Mouse (Mus musculus): Measurements from ENCODE around the gene Ypel2. TPM values are rescaled to one million over a fixed set of nuclear protein-coding genes. Genes with fewer than 3 reads are reported as not detected.

Ypel2 gene
- polyA plus RNA-seq, 1 experiment = 5.1 TPM

DNA sequence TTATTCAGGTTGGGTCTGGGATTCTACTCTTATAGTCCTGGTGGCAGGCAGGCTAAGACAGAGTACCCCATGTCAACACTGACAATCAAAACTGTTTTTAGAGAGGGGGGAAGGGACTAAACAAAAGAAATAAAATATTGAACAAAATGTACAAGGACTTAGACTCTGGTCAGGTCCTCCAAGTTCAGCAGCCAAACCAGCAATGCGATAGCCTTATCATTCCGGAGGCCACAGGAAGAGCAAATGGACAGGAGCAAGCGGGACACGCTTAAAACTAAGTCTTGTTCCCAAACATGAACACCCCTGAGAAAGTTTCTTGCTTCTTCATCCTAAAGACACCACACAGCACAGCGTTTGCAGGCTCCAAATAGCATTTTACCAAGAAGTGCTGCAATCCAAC, 28.4 kb downstream of the Ypel2 start:
- no peak for DNase-seq (ENCODE audit: low read depth, low spot score)
- WGBS = 99% methylated on average over 5 of the region's 5 CpGs

DNA sequence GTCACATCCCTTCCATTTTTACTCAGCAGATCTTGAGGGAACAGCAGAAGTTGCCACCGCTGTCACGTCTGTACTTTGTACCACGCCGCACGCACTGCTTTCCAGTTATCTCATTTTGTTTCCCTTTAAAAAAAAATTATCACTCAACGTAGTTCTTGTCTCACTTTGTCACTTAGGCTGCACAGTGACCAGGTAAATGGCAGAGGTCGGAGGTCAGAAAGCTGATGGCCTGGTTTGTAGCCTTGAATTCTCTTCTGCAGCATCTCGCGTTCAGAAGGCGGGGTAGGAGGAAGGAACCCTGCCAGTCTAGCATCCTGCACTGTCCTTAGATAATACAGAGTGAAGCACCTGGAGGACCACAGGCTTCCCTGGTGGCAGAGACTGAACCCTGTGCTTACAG, 29.8 kb downstream of the Ypel2 start:
- WGBS = 77% methylated on average over 10 of the region's 10 CpGs
- DNase-seq (ENCODE audit: low read depth, low spot score) = no peak

DNA sequence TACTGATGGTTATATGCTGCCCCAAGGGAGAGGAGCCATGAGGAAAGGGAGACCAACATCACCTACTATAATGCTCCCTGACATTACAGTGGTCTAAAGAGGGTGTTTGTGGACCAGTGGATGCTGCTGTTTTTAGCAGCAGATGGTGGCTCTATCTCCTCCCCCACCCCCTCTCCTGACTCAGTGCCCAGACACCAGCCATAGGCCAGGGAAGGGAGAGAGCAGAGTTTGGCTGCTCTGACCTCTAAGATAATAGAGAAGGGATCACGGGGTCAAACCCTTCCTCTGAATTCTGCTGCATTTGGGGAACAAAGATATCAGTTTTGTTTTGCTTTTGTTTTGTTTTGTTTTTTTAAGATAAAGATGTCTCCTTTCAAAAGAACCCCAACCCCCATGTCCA, 30.5 kb downstream of the Ypel2 start:
- WGBS = 83% methylated on average over 1 of the region's 1 CpGs
- no peak for DNase-seq (ENCODE audit: low read depth, low spot score)

DNA sequence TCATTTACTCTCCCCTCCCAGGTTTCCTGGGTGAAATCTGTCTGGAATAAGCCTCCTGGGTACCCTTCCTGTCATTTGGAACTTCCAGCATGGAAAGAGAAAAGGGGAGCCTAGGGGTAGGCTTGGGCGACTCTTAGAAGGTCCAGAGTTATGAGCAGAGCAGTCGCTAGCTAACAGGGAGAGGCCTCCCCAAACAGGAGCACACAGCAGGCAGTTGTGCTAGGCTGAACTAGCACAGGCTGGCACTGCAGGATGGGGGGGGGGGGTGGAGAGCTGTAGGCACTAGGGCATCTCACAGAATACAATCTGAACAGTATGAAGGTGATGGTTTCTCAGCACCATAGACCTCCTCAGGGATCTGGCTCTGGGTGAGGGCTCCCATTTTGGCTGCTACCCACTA, 31.1 kb downstream of the Ypel2 start:
- WGBS = 25% methylated on average over 2 of the region's 2 CpGs
- no peak for DNase-seq (ENCODE audit: low read depth, low spot score)

DNA sequence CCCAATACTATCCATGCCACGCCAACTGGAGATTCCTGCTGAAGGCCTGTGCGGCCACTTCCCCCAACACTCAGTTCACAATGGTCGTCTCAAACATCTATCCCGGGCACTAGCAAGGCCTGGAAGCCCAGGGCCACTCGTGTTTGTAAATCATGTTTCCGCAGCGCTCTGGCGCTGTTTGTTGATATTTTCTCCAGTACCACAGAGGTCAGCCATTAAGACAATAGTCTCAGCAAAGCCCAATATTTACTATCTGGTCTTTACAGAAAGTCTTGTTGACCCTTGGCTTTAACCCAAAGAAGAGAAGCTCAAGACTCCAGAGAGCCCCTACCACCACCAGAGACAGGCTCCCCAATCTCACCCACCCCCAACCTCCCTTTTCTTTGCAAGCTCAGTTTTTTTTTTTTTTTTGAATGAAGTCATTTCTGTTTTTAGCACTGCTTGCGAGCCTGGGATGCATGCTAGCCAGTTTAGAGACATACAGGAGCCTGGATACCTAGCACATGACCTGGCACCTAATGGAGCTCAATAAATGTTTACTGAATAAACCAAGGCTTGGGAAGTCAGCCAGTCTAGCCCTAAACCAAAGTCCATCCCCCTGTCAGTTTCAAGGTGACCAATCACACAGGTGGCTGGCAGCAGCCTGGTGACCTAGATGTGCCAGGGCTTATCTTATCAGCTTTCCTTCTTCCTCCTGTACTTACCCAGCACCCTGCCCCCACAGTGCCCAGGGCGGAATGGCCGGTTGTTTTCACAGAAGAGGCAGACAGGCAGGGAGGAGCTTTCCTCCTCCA, 31.8 kb downstream of the Ypel2 start:
- peak; percentile 84 for DNase-seq (ENCODE audit: low read depth, low spot score)
- WGBS = 29% methylated on average over 11 of the region's 11 CpGs

DNA sequence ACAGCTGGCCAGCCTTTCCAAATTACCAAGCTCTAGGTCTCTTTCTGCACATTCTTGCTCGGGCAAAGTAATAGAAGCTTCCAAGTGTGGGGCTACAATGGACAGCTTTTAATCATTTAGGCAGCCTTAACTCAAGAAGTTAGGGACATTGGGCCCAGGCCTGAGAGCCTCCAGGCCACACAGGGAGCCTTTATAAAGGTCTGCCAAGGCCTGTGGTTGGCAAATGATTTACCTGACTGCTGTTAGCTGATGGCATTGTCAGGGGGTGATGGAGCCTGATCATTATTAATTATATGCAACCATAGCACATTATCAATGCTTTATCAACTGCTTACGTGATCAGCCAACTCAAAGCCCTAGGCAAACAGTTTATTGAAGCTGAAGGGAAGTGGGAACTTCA, 33.2 kb downstream of the Ypel2 start:
- 62% methylated on average over 2 of the region's 2 CpGs for WGBS
- DNase-seq (ENCODE audit: low read depth, low spot score) = no peak

DNA sequence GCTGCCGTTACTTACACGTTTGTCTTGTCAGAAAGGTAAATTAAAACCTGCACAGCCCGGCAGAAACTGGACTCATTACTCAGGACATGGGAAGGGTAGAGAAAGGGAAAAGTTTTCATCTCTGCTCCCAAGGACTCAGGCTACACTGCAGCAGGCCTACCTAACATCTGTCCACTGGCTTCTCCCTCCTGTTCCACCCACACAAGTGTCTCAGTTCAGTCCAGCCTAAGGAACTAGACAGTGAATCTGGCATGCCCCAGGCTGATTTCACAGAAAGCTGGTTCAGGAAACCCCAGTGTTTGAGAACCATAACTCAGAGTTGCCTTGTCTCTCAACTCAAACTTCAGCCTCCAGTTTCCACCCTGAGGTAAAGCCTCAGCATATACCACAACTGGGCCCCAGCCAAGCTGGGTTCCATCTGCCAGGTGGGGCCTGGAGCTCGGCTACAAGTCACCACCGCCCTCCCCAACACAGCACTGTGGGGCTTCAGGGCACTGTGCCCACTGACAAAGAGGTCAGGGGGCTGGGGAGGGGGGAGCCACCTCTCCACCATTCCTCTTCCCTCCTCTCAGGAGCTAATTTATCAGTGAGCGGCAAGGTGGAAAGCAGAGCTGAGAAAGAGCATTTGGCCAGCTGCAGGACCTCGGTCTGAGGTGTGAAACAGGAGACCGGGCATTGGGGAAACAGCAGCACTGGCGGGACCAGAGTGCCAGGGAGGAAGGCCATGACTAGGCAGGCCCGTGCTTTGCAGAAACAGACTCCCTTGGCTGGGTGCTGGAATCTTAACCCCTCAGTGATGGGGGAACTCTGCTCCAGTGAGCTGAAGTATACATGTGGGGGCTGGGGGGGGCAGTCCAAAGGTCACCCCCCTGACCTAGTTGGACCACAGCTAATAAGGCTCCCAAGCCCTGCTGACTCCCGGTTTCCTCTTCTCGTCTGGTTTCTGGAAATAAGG, 34.5 kb downstream of the Ypel2 start:
- 37% methylated on average over 12 of the region's 12 CpGs for WGBS
- no peak for DNase-seq (ENCODE audit: low read depth, low spot score)

DNA sequence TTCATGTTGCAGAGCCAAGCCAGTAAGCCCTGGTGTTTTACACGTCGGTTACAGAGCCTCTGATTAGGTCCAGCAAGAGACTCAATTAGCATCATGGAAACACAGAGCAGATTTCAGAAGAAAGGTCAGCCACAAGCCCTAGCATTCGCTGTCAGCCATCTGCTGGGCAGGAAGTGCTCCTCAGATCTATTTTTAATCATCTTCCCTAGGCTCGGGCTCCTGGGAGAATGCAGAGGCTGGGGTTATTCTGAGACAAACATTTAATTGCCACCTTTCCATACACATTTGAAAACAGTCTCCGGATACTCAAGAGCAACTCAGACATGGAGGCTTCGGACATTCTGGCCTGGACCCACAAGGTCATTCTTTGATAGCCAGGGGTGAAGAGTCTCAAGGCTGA, 35.3 kb downstream of the Ypel2 start:
- 58% methylated on average over 6 of the region's 6 CpGs for WGBS
- no peak for DNase-seq (ENCODE audit: low read depth, low spot score)

DNA sequence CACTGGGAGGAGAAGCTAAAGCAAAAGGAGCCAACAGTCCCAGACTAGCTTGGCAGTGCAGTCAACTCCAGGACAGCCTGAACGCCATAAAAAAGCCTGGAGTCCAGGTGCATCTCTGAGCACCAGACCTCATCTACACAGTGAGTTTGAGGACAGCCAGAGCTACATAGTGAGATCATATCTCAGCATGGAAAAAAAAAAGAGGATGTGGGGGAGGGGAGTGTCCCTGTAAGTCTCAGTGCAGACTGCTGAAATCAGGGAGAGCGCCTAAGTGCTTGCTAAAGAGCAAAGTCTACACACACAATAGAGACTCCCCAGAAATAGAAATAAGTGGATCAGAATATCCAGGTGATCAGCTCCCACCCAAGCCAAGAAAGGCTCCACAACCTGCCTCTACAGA, 37.1 kb downstream of the Ypel2 start:
- DNase-seq (ENCODE audit: low read depth, low spot score) = no peak
- 24% methylated on average over 2 of the region's 2 CpGs for WGBS

DNA sequence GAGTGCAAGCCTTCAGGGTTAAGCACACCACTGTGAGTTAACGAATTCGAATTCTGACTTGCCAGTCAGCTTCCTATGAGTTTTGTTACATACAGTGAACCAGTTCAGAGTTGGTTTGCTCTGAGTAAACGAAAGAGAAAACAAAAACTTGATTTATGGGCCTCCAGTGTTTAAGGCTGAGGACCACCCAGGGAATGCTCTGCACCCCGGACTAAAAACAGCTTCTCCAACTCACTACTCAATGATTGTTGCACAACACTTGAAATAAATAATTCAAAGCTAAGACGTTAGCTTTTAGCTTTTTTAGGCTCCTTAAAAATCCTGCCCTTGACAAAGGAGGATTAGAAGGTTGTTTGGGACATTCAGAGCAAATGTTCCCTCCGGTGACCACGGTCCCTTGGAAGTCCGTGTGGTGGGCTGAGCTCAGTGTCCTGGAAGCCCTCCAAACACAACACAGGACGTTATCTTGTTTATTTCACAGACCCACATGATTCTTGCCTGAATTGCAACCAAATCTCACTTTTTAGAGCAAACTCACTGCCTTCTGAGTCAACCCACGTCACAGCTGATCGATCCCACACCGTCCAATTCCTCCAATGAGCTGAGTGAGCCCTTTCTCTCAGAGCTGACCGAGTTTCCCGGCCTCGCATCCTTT, 38.8 kb downstream of the Ypel2 start:
- DNase-seq (ENCODE audit: low read depth, low spot score) = no peak
- WGBS = 60% methylated on average over 15 of the region's 15 CpGs

DNA sequence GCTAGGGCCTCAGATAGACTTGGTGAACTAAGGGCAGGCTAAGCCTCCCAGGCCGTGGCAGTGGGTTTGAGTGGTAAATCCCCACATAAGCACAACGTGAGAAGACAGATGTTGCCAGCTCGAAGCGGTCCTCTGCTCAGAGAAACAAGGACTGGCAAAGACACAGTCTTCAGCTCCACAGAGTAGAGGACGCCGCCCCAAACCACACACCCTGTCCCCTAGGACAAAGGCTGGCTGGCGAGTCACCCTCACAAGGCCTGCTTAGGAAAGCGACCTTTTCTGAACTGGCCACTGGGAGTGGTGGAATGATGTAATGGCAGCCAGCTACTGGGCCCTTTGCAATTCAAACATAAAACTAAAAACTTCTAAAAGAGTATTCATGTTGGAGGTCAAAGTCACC, 40.4 kb downstream of the Ypel2 start:
- WGBS = 65% methylated on average over 8 of the region's 8 CpGs
- no peak for DNase-seq (ENCODE audit: low read depth, low spot score)

DNA sequence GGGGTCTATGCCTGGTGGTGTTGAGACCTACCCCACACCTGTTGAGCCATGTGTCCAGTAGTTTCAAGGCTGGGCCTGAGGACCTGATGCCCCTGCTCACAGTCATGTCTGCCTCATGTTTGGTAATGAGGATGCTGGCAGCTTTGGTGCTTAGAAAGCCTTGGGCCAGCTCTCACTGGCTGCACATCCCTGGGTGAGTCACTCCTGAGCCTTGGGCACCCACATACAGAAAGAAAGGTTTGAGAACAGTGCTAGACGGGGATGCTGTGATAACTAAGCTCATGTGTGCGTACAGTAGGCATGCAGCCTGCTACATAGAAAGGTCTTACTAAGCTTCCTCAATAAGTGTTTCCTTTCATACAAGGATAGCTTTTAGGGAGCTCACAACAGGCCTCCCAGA, 40.8 kb downstream of the Ypel2 start:
- DNase-seq (ENCODE audit: low read depth, low spot score) = no peak

DNA sequence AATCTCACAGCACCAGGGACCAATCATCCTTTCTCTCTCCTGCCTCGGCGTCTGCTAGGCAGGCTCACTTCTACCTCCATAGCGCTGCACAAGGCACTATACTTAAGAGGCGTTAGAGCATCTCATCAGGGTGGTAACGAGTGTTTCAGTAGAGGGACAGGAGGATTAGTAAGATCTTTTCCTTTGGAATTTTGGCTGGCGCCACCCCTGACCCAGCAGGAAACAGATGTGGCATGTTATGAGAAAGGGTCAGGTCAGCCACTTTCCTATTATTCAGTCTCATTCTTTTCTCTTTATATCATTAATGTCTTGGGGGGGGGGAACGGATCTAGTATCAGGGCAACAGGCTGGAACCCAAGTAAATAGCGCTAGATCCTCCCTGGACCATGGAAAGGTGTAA, 41.8 kb downstream of the Ypel2 start:
- DNase-seq (ENCODE audit: low read depth, low spot score) = no peak
- 87% methylated on average over 8 of the region's 8 CpGs for WGBS

More for the DNA sequence above, 40.8 kb downstream of the Ypel2 start:
- WGBS = 81% methylated on average over 2 of the region's 2 CpGs

DNA sequence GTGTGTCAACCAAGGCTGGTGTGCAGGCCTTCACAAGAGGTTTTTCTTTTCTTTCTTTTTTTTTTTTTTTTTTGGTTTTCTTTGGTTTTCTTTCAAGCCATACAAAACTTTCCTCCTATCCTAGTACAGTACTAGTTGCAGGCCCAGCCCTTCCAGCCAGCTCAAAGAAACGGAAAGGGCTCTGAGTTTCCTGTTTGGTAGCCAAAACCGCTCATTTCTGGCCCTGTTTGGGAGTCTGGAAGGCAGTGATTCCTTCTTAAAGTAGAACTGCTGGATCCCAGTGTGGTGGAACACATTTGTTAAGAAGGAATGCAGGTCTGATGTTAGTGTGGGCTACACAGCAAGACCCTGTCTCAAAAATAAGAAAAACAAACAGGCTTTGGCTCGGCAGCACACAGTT, 43.0 kb downstream of the Ypel2 start:
- DNase-seq (ENCODE audit: low read depth, low spot score) = no peak
- 54% methylated on average over 3 of the region's 3 CpGs for whole genome bisulfite sequencing

DNA sequence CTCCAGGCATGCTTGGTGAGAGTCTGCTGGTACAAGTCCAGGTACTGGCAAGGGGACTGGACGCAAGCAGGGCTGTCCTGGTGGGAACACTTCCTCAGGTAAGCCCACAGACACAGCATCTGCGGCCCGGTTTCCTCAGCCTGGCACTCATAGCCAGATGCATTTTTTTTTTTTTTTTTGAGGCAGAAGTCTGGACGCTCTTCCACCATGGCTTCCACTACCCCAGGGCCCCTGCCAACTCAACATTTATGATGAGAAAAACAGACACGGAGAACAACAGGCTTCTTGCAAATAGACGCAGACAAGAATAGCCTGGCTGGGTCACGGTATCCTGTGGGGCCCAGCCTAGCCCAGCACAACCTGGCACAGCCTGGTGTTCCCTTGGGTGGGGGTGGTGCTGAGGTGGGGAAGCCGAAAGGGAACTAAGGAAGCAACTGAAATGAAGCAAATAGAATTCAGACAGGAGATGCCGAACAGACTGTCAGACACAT, 43.5 kb downstream of the Ypel2 start:
- 71% methylated on average over 9 of the region's 9 CpGs for WGBS
- DNase-seq (ENCODE audit: low read depth, low spot score) = no peak

DNA sequence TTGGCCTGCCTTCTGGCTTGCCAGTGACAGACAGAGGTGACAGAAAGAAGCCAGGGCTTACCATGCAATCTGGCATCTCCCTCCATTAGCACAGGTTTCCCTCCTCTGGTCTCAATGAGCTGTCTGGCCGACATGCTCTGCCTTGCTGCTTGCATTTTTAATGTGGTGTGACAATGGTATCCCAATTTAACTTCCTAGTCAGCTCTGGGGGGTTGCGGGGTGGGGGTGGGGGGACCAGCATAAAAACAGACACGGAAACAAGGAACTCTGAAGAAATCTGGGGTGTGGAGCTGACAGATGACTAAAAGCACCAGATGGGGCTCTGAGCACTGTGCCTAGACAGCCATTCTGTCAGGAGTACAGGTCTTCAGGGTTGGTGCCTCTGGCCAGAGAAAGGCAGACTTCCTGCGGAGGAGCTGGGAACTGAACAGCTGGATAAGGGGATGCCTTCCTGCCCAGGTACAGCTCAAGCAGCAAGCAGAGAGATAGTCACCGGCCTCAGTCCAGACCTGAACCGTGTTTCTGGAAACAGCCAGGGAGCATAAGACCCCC, 46.8 kb downstream of the Ypel2 start:
- WGBS = 93% methylated on average over 6 of the region's 6 CpGs
- no peak for DNase-seq (ENCODE audit: low read depth, low spot score)

DNA sequence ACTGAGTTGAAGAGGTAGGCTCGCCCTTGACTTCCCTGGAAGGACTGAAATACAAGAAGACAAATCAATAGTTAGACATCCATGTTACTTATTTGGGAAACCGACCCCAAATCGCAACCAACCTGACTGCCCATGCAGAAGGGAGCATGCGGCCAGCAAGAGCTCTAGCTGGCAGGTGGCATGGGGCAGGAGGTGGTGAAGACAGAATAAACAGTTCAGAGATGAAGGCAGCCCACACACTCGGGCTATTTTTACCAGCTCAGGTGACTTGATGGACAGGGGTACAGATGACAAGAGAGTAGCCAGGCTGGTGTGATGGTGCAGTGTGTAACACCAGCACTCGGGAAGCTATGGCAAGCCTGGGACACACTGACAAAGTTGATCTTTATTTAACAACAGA, 47.6 kb downstream of the Ypel2 start:
- whole genome bisulfite sequencing = 86% methylated on average over 6 of the region's 6 CpGs
- no peak for DNase-seq (ENCODE audit: low read depth, low spot score)

DNA sequence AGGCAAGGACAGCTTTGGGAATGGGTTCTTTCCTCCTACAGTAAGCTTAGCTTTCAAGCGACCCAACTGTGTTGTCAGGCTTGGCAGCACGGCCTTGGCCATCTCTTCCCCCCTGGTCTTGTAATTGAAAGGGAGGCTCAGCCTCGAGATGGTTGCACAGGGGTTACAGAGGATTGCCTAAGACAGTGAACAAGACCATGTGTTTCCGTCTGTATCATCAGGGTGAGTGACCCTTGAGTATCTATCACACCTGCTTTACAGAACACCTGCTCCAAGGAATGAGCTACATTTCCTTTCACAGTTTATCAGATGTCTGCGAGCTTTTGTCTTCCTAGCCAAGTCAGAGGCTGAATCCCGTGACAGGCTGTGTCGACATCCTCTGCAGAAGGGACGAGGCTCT, 48.4 kb downstream of the Ypel2 start:
- 74% methylated on average over 8 of the region's 8 CpGs for WGBS
- no peak for DNase-seq (ENCODE audit: low read depth, low spot score)

DNA sequence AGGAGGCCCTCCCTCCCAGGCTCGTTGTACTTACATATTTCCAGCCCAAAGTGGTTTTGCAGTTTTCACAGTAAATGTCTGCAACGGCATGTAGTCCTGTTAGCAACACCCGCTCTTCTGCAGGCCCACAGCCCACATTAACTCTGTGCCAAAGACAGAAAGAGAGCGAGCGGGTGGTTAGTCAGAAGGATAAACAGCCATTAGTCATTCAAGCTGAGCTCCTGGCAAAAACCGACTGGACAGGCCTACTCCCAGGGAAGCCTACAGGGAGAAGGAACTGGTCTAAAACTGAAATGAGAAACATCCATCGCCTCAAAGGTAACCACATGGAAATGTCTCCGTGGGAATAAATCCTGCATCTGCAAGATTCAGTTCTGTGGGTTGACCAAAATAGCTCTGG, 49.0 kb downstream of the Ypel2 start:
- no peak for DNase-seq (ENCODE audit: low read depth, low spot score)
- WGBS = 77% methylated on average over 8 of the region's 8 CpGs

DNA sequence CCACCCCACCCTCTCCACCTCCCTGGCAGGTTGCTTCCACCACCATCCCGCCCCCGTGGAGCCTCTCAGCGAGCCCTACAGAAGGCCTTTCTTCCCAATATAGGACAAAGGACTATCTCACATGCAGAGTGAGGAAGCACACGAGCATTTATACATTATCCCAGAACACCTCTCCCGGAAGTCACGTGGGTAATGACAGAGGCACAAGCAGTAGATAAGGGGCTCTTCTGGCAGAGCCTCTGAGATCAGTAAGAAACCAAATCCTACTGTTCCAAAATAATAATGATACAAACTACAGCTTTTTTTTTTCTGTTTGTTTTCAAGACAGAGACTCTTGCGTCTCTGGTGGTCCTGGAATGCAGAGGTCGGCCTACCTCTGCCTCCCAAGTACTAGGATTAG, 51.6 kb downstream of the Ypel2 start:
- no peak for DNase-seq (ENCODE audit: low read depth, low spot score)
- WGBS = 85% methylated on average over 8 of the region's 8 CpGs
